Mouse (Mus musculus): ENCODE results near the gene Hsd11b1. TPM values are rescaled to one million over a fixed set of nuclear protein-coding genes. Genes with fewer than 3 reads are reported as not detected.

The Hsd11b1 gene
- polyA plus RNA-seq (2012; fragmentation: generic; extraction: Trizol) = under 1 TPM in 1 of 2 experiments, not detected in 1; 0.96 TPM

GRCm38 (mm10) chr1:193263955-193264598 lies at the start of gene Hsd11b1:
Gene Hsd11b1, minus strand, starts transcription at chr1:193264075.

DNA sequence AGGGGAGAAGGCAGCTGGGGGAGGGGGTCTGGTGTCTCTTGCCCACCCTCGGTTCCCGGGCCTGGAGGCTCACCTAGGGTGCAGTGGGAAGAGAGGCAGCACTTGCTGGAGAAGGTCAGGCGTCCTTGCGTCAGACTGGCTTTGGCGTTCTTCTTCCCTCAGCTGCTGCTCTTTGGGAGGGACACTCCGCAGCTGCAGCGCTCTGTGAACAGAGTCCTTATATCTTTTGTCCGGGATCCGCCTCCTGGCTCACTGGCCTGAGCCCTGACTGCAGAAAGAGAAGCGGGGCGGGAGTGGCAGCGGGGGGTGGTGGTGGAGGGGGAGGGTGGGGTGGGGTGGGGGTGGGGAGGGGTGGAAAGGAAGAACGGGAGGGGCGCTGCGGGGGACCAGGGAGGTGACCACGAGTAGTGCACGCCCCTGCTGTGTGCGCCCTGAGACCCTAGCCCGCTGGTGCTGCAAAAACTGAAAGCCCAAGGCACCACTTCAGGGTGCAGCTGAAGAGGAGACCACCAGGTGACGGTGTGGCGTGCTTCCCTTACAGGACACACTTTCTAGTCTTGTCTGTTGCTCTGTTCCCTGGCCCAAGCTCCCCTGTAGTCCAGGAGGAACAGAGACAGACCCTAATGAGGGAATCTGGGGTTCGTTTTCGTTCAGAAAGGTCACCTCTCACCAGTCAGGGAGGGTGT lies 9.2 kb upstream of the Hsd11b1 start, which contains the start of gene G0s2:
Gene G0s2 (minus strand): TSS at position 302 of the 686 bp plus-strand sequence.

GRCm38 (mm10) chr1:193207503-193207902 lies 56.4 kb downstream of the Hsd11b1 start, which contains the start of gene Lamb3:
Gene Lamb3, plus strand, starts transcription at chr1:193207699.

DNA sequence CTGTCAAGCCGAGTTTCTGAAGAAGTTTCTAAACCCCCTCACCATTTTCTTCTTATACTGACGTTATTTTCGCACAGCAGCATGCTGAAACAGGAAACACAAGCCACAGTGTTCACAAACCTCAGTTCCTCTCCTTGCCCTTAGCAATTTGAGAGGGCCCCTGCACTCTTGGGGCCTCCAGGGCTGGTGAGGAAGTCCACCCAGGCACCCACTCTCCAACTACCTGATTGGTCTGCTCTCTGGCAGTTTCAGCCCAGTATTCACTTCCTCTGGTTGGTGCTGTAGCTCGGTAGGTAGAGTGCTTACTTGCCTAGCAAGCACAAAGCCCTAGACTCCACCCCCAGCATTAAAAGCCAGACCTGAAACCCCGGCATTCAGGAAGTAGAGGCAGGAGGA lies 62.5 kb downstream of the Hsd11b1 start, which contains the start of gene Traf3ip3:
Gene Traf3ip3 (minus strand): TSS at position 321 of the 396 bp plus-strand sequence.

Other genes starting within 250 kb of the Hsd11b1 start
- gene Syt14, start 228.3 kb downstream of the Hsd11b1 start, polyA plus RNA-seq (2012; fragmentation: generic; extraction: Trizol) = not detected
- gene Diexf, start 133.8 kb downstream of the Hsd11b1 start, polyA plus RNA-seq (2012; fragmentation: generic; extraction: Trizol) = 1 to 10 TPM; 3.4 to 7.7 TPM
- under 1 TPM in 1 of 2 experiments, not detected in 1; 0.04 TPM for gene Irf6, start 111.0 kb downstream of the Hsd11b1 start, polyA plus RNA-seq (2012; fragmentation: generic; extraction: Trizol)
- gene A130010J15Rik, start 96.0 kb downstream of the Hsd11b1 start, polyA plus RNA-seq (2012; fragmentation: generic; extraction: Trizol) = 1 to 10 TPM in 1 of 2 experiments, under 1 TPM in 1; 0.42 to 3.0 TPM
- gene Traf3ip3, start 62.4 kb downstream of the Hsd11b1 start, polyA plus RNA-seq (2012; fragmentation: generic; extraction: Trizol) = under 1 TPM in 1 of 2 experiments, not detected in 1; 0.35 TPM
- under 1 TPM; 0.14 to 0.54 TPM for gene Lamb3, start 56.4 kb downstream of the Hsd11b1 start, polyA plus RNA-seq (2012; fragmentation: generic; extraction: Trizol)
- gene G0s2, start 9.1 kb upstream of the Hsd11b1 start, polyA plus RNA-seq (2012; fragmentation: generic; extraction: Trizol) = 1 to 10 TPM in 1 of 2 experiments, not detected in 1; 2.2 TPM
- 1 to 10 TPM in 1 of 2 experiments, under 1 TPM in 1; 0.01 to 3.6 TPM for gene Camk1g, start 106.2 kb upstream of the Hsd11b1 start, polyA plus RNA-seq (2012; fragmentation: generic; extraction: Trizol)